Mouse (Mus musculus): ENCODE results near the gene Mtg2.

Mtg2 gene

GRCm38 (mm10) chr2:180051986-180052733, 18.2 kb upstream of the Mtg2 start:
- DNase-seq (ENCODE audit: low spot score): no peak

- no peak for DNase-seq (ENCODE audit: low spot score)
Measured at GRCm38 (mm10) chr2:180053001-180053400, 17.4 kb upstream of the Mtg2 start.

GRCm38 (mm10) chr2:180063338-180064131, 6.9 kb upstream of the Mtg2 start:
- no peak for DNase-seq (ENCODE audit: low spot score)

GRCm38 (mm10) chr2:180069770-180070480, 463 bp upstream of the Mtg2 start:
- DNase-seq (ENCODE audit: low spot score): no peak

- no peak for DNase-seq (ENCODE audit: low spot score)
Measured at GRCm38 (mm10) chr2:180071671-180072070, 1.3 kb downstream of the Mtg2 start.

GRCm38 (mm10) chr2:180072886-180073285, 2.5 kb downstream of the Mtg2 start:
- no peak for DNase-seq (ENCODE audit: low spot score)

- no peak for DNase-seq (ENCODE audit: low spot score)
Measured at GRCm38 (mm10) chr2:180077622-180078021, 7.2 kb downstream of the Mtg2 start.

GRCm38 (mm10) chr2:180080680-180081079, 10.3 kb downstream of the Mtg2 start:
- no peak for DNase-seq (ENCODE audit: low spot score)

GRCm38 (mm10) chr2:180083063-180083462, 12.7 kb downstream of the Mtg2 start:
- DNase-seq (ENCODE audit: low spot score): no peak

GRCm38 (mm10) chr2:180084565-180084964, 14.2 kb downstream of the Mtg2 start:
- DNase-seq (ENCODE audit: low spot score): no peak

- DNase-seq (ENCODE audit: low spot score): no peak
Measured at GRCm38 (mm10) chr2:180085926-180086636, 15.7 kb downstream of the Mtg2 start.

- DNase-seq (ENCODE audit: low spot score): no peak
Measured at GRCm38 (mm10) chr2:180086637-180087027, 16.2 kb downstream of the Mtg2 start.

- DNase-seq (ENCODE audit: low spot score): no peak
Measured at GRCm38 (mm10) chr2:180087472-180087871, 17.1 kb downstream of the Mtg2 start.

- DNase-seq (ENCODE audit: low spot score): no peak
Measured at GRCm38 (mm10) chr2:180090285-180090684, 19.9 kb downstream of the Mtg2 start.

- no peak for DNase-seq (ENCODE audit: low spot score)
Measured at GRCm38 (mm10) chr2:180095711-180096110, 25.3 kb downstream of the Mtg2 start.

- DNase-seq (ENCODE audit: low spot score): no peak
Measured at GRCm38 (mm10) chr2:180097585-180097984, 27.2 kb downstream of the Mtg2 start.

GRCm38 (mm10) chr2:180098167-180098566, 27.8 kb downstream of the Mtg2 start:
- no peak for DNase-seq (ENCODE audit: low spot score)

- no peak for DNase-seq (ENCODE audit: low spot score)
Measured at GRCm38 (mm10) chr2:180099529-180099928, 29.1 kb downstream of the Mtg2 start.

GRCm38 (mm10) chr2:180103151-180103977, 33.0 kb downstream of the Mtg2 start:
- no peak for DNase-seq (ENCODE audit: low spot score)

GRCm38 (mm10) chr2:180103978-180104658, 33.7 kb downstream of the Mtg2 start, which contains the start of gene Hrh3:
Hrh3 (minus strand) TSS chr2:180104488.
- no peak for DNase-seq (ENCODE audit: low spot score)

Data from urinary bladder, postnatal 10 days (tissue).